Mouse (Mus musculus) stomach, postnatal 0 days (tissue): ENCODE measurements around the gene Sfxn5. TPM values are rescaled to one million over a fixed set of nuclear protein-coding genes. Genes with fewer than 3 reads are reported as not detected.

Experiments used
- ATAC-seq: fragments of 200-750 bp; cut with Nextera tagmentation; 2 replicates; pipeline ENCODE4 v1.8.0; 2017; ENCODE audit not compliant: low FRiP score, low TSS enrichment
- DNase-seq: peaks from one replicate; pipeline ENCODE4 v3.0.0-alpha.2; 2016; ENCODE audit warnings: low spot score
- H3K27ac ChIP-seq: fragments of 300-500 bp; sonication (generic); replicated peaks from 2 replicates; pipeline ENCODE4 v1.5.1; 2014; ENCODE audit warnings: mild to moderate bottlenecking, control low read depth
- H3K27me3 ChIP-seq: fragments of 300-500 bp; sonication (generic); 2 replicates; pipeline ENCODE4 v1.6.1; 2014; ENCODE audit warnings: low read length; ENCODE audit not compliant: control insufficient read depth, insufficient read depth
- H3K36me3 ChIP-seq: fragments of 300-500 bp; sonication (generic); 2 replicates; pipeline ENCODE4 v1.6.1; 2014; ENCODE audit warnings: low read length, mixed read lengths; ENCODE audit not compliant: control insufficient read depth, insufficient read depth
- H3K4me1 ChIP-seq: fragments of 300-500 bp; sonication (generic); replicated peaks from 2 replicates; pipeline ENCODE4 v1.6.1; 2014; ENCODE audit warnings: antibody characterized with exemption; ENCODE audit not compliant: control insufficient read depth, insufficient read depth
- H3K4me2 ChIP-seq: fragments of 300-500 bp; sonication (generic); replicated peaks from 2 replicates; pipeline ENCODE4 v1.6.1; 2014; ENCODE audit warnings: low read depth, mild to moderate bottlenecking, control low read depth, moderate library complexity
- H3K4me3 ChIP-seq: fragments of 300-500 bp; sonication (generic); 2 replicates; pipeline ENCODE4 v1.5.1; 2014; ENCODE audit warnings: low read depth, low read length, control low read depth
- H3K9ac ChIP-seq: fragments of 300-500 bp; sonication (generic); 2 replicates; pipeline ENCODE4 v1.6.1; 2014; ENCODE audit warnings: mild to moderate bottlenecking, low read length, control low read depth, mixed read lengths
- H3K9me3 ChIP-seq: fragments of 300-500 bp; sonication (generic); 2 replicates; pipeline ENCODE4 v1.6.1; 2016; ENCODE audit warnings: low read length; ENCODE audit not compliant: control insufficient read depth
- CTCF ChIP-seq: IDR thresholded peaks from 2 replicates; pipeline ENCODE4 v1.5.1; 2016; ENCODE audit warnings: antibody characterized with exemption, low read depth, mild to moderate bottlenecking, moderate library complexity
- EP300 ChIP-seq: optimal IDR thresholded peaks from 2 replicates; pipeline ENCODE3; 2016; ENCODE audit warnings: antibody characterized with exemption
- WGBS: fragments of 180-500 bp; shearing (Covaris S2); extraction: QIAGEN DNeasy Blood & Tissue Kit; methylation state at CpG from one replicate; pipeline ENCODE4 v1.1.7; 2014; 5-methylcytosine and 5-hydroxymethylcytosine counted together
- polyA plus RNA-seq: library from polyadenylated mRNA; unstranded; fragments of >200 nt; fragmentation: Nextera tagmentation; extraction: Ambion mirVana; gene quantifications from 2 replicates; pipeline ENCODE4 v1.2.1, GENCODE M21; 2015

The Sfxn5 gene
- polyA plus RNA-seq: 8.4 and 8.9 TPM in 2 replicates

- TF ChIP-seq EP300 (no peak), CTCF (no peak; the same call in 1 of the 2 replicates)
- peak; percentile 94 for ATAC-seq
- peak within 1 kb of the TSS; percentile 68 for H3K4me3 ChIP-seq
- 0 out of 2 replicates have a peak, but pooled peaks cover 3% of the 10 kb centered on the region for H3K36me3 ChIP-seq
- no peaks in the 10 kb centered on the region for H3K9me3 ChIP-seq
- peak; percentile 96 for DNase-seq
- peaks cover 3% of the 10 kb centered on the region; the same call in 1 of the 2 replicates for H3K4me1 ChIP-seq
- peak within 1 kb of the TSS; percentile 81 for H3K9ac ChIP-seq
- H3K4me2 ChIP-seq: peak within 1 kb of the TSS; percentile 98
- H3K27me3 ChIP-seq: no peaks in the 10 kb centered on the region
- under 1% methylated on average over 49 of the region's 49 CpGs for WGBS
- peak within 1 kb of the TSS; percentile 95 for H3K27ac ChIP-seq
These were observed at the start of gene Sfxn5 for GRCm38 (mm10) chr6:85333000-85333669. Gene Sfxn5, minus strand, starts transcription at chr6:85333422.

DNA sequence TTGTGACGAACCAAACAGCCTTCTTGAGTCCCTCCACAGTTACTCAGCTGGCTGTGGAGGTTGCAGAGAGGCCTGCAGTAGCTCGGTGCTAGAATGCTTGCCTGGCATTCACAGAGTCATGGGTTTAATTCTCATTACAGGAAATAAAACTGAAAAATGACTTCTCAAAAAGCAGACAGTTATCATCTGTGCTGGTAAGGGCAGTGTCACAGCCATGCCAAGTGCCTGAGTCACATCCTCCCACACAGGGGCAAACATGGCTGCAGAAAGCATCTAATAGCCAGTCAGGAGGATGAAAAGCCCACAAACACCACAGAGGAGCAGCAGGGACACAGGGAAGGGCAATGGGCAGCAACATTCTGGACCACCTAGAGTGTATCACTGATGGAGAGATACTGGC, 49.6 kb upstream of the Sfxn5 start:
- 80% methylated on average over 2 of the region's 2 CpGs for WGBS
- DNase-seq (no peak), ATAC-seq (no peak)
- Histone ChIP-seq H3K4me2 (no peak overlapping the region), H3K9ac (no peak overlapping the region), H3K9me3 (no peaks in the 10 kb centered on the region), H3K4me1 (no peaks in the 10 kb centered on the region), H3K4me3 (no peak overlapping the region), H3K27ac (no peak overlapping the region), H3K27me3 (no peaks in the 10 kb centered on the region), H3K36me3 (no peaks in the 10 kb centered on the region)
- TF ChIP-seq CTCF: no peak
- no peak for TF ChIP-seq EP300

DNA sequence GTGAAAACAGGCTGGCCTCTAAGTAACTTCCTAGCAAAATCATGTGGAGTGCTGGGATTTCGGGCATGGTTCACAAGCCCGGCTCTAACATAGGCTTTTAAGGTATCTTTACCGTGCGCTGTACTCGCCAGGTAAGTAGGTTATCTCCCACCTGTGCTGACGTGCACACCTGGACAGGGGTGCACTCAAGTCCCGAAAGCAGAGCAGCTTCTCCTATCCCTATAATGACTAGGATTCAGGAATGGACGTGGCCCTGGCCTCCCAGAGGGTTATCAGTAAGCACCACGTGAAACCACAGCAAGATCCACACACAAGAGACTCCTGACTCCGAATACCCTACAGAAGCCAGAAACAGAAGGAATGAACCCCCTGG, 48.4 kb upstream of the Sfxn5 start:
- Histone ChIP-seq H3K27ac (no peak overlapping the region), H3K4me3 (no peak overlapping the region), H3K4me2 (no peak overlapping the region), H3K4me1 (no peaks in the 10 kb centered on the region), H3K9ac (no peak overlapping the region), H3K36me3 (no peaks in the 10 kb centered on the region), H3K27me3 (no peaks in the 10 kb centered on the region), H3K9me3 (no peaks in the 10 kb centered on the region)
- 80% methylated on average over 10 of the region's 10 CpGs for WGBS
- ATAC-seq (0 out of 2 replicates have a peak, but pooled peaks have one; percentile 21), DNase-seq (no peak)
- TF ChIP-seq CTCF (no peak), EP300 (no peak)

- no peaks in the 10 kb centered on the region for H3K36me3 ChIP-seq
- 36% methylated on average over 17 of the region's 17 CpGs for WGBS
- ATAC-seq: peak; percentile 43; the same call in 1 of the 2 replicates
- no peaks in the 10 kb centered on the region for H3K4me1 ChIP-seq
- H3K9ac ChIP-seq: 0 out of 2 replicates have a peak overlapping the region, but pooled peaks have one; percentile 8
- DNase-seq: no peak
- H3K27me3 ChIP-seq: no peaks in the 10 kb centered on the region
- no peak overlapping the region for H3K4me3 ChIP-seq
- H3K9me3 ChIP-seq: no peaks in the 10 kb centered on the region
- H3K27ac ChIP-seq: no peak overlapping the region
- no peak for TF ChIP-seq CTCF
- TF ChIP-seq EP300: no peak
- H3K4me2 ChIP-seq: peak overlapping the region; percentile 17; the same call in 1 of the 2 replicates
These were observed 47.9 kb upstream of the Sfxn5 start for GRCm38 (mm10) chr6:85380901-85381647.

GRCm38 (mm10) chr6:85380201-85380900, 47.1 kb upstream of the Sfxn5 start:
- Histone ChIP-seq H3K27me3 (no peaks in the 10 kb centered on the region), H3K36me3 (no peaks in the 10 kb centered on the region), H3K4me1 (no peaks in the 10 kb centered on the region), H3K9me3 (no peaks in the 10 kb centered on the region), H3K4me3 (no peak overlapping the region), H3K27ac (no peak overlapping the region), H3K4me2 (peak overlapping the region; percentile 17; the same call in 1 of the 2 replicates), H3K9ac (no peak overlapping the region)
- TF ChIP-seq EP300 (no peak), CTCF (peak; percentile 93)
- WGBS: 22% methylated on average over 10 of the region's 10 CpGs
- DNase-seq (peak; percentile 85), ATAC-seq (peak; percentile 84)
